Mouse (Mus musculus) pancreas, adult 10 weeks (tissue): ENCODE measurements around the gene Hspb8. TPM values are rescaled to one million over a fixed set of nuclear protein-coding genes. Genes with fewer than 3 reads are reported as not detected.

ENCODE experiments used
- polyA plus RNA-seq: library from polyadenylated mRNA; stranded (reverse); fragments of 350-450 nt; fragmentation: Illumina TruSeq; extraction: RNeasy Lipid Tissue Mini Kit (QIAGEN cat#74804); gene quantifications from one replicate; pipeline ENCODE4 v1.2.3, GENCODE M21; 2015; ENCODE audit warnings: low read depth, low replicate concordance; ENCODE audit not compliant: insufficient read depth

Hspb8 gene
- polyA plus RNA-seq: 11.2 TPM

DNA sequence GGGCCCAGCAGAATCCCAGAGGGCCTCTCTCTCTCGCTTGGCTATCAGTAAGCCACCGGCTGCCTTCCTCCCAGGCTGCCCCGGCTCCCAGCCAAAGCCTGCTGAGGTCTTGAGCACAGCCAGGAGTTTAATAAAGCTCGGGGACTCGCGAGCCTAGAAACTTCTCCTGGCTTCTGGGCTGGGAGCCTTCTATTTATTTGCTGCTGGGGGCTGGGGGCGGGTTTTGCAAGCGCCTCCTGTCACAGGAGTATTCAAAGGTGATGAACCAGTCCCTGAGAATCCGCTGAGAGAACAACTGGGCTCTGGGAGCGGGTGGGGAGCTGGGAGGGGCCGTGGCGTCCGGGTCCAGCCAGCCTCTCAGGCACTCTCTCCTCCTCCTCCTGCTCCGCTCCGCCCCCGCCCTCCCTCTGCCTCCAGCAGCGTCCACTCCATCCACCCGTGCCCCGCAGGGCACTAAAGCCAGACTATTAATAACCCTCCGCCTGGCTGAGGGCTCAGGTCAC, at the start of gene Hspb8:
Hspb8 (minus strand) TSS at position 166 of the 503 bp plus-strand sequence.

Other genes with a start within 250 kb of the Hspb8 start
- gene Ccdc60, start 133.9 kb downstream of the Hspb8 start, polyA plus RNA-seq: not detected
- gene Srrm4, start 169.0 kb upstream of the Hspb8 start, polyA plus RNA-seq: 0.35 TPM